Mouse (Mus musculus) liver, embryonic 14.5 days (tissue): ENCODE measurements around the gene Hpcal1. TPM values are rescaled to one million over a fixed set of nuclear protein-coding genes. Genes with fewer than 3 reads are reported as not detected.

Experiments used
- ATAC-seq: fragments of 200-750 bp; cut with Nextera tagmentation; 2 replicates; pipeline ENCODE4 v1.8.0; 2017; ENCODE audit warnings: moderate number of reproducible peaks, mild to moderate bottlenecking, moderate library complexity; ENCODE audit not compliant: insufficient read depth
- DNase-seq, 3 experiments: peaks; one replicate each; pipeline ENCODE4 v3.0.0-alpha.2; 2012 to 2013; ENCODE audit warnings: low read depth in 3 of 3, low spot score in 3 of 3
- H3K27ac ChIP-seq: fragments of 300-500 bp; sonication (generic); 2 replicates; pipeline ENCODE4 v1.5.1; 2014; ENCODE audit warnings: moderate library complexity, mild to moderate bottlenecking, control low read depth, inconsistent platforms
- H3K27me3 ChIP-seq: fragments of 300-500 bp; sonication (generic); 2 replicates; pipeline ENCODE4 v1.6.1; 2014; ENCODE audit warnings: mild to moderate bottlenecking, low read length, moderate library complexity; ENCODE audit not compliant: control insufficient read depth, insufficient read depth
- H3K36me3 ChIP-seq: fragments of 300-500 bp; sonication (generic); replicated peaks from 2 replicates; pipeline ENCODE4 v1.6.1; 2014; ENCODE audit warnings: low read depth; ENCODE audit not compliant: control insufficient read depth, insufficient read depth
- H3K4me1 ChIP-seq, 2 experiments: fragments of 200-500 bp in 1 of 2; fragments of 300-500 bp in 1 of 2; sonication (generic) in 1 of 2; replicated peaks; 2 replicates each; pipeline ENCODE4 v1.6.1; 2012 to 2014; ENCODE audit warnings: antibody characterized with exemption in 1 of 2, inconsistent platforms in 1 of 2, low read length in 1 of 2; ENCODE audit not compliant: control insufficient read depth in 2 of 2, insufficient read depth in 2 of 2
- H3K4me2 ChIP-seq: fragments of 300-500 bp; sonication (generic); 2 replicates; pipeline ENCODE4 v1.6.1; 2014; ENCODE audit warnings: low read depth, mild to moderate bottlenecking, control low read depth, moderate library complexity
- H3K4me3 ChIP-seq, 2 experiments: fragments of 200-500 bp in 1 of 2; fragments of 300-500 bp in 1 of 2; sonication (generic) in 1 of 2; 2 replicates each; pipeline ENCODE4 v1.5.1; 2012 to 2014; ENCODE audit warnings: low read depth in 2 of 2, low read length in 2 of 2, mild to moderate bottlenecking in 2 of 2, control low read depth in 1 of 2, inconsistent platforms in 1 of 2, moderate library complexity in 1 of 2; ENCODE audit not compliant: insufficient read depth in 1 of 2
- H3K9ac ChIP-seq: fragments of 300-500 bp; sonication (generic); replicated peaks from 2 replicates; pipeline ENCODE4 v1.6.1; 2014; ENCODE audit warnings: mild to moderate bottlenecking, control low read depth, moderate library complexity
- H3K9me3 ChIP-seq: fragments of 300-500 bp; sonication (generic); 2 replicates; pipeline ENCODE4 v1.6.1; 2016; ENCODE audit warnings: low read length, mixed read lengths; ENCODE audit not compliant: control insufficient read depth
- CTCF ChIP-seq: IDR thresholded peaks from 2 replicates; pipeline ENCODE4 v1.5.1; 2016; ENCODE audit warnings: antibody characterized with exemption, low read depth, control low read depth
- EP300 ChIP-seq: IDR thresholded peaks from 2 replicates; pipeline ENCODE4 v1.6.1; 2016; ENCODE audit warnings: antibody characterized with exemption, low read depth
- WGBS: fragments of 180-500 bp; shearing (Covaris S2); extraction: QIAGEN DNeasy Blood & Tissue Kit; methylation state at CpG from one replicate; pipeline ENCODE4 v1.1.7; 2014; ENCODE audit not compliant: insufficient replicate concordance; 5-methylcytosine and 5-hydroxymethylcytosine counted together
- polyA plus RNA-seq, 2 experiments: library from polyadenylated mRNA; depleted of rRNA in 1 of 2; stranded (reverse) in 1 of 2; unstranded in 1 of 2; fragments of >200 nt; fragmentation: Nextera tagmentation in 1 of 2; extraction: Ambion mirVana in 1 of 2; gene quantifications; 2 replicates each; pipeline versions ENCODE4 v1.2.1 to v1.2.3; 2012 to 2014

Hpcal1 gene
- polyA plus RNA-seq, 2 experiments: 13.6 to 16.6 TPM

DNA sequence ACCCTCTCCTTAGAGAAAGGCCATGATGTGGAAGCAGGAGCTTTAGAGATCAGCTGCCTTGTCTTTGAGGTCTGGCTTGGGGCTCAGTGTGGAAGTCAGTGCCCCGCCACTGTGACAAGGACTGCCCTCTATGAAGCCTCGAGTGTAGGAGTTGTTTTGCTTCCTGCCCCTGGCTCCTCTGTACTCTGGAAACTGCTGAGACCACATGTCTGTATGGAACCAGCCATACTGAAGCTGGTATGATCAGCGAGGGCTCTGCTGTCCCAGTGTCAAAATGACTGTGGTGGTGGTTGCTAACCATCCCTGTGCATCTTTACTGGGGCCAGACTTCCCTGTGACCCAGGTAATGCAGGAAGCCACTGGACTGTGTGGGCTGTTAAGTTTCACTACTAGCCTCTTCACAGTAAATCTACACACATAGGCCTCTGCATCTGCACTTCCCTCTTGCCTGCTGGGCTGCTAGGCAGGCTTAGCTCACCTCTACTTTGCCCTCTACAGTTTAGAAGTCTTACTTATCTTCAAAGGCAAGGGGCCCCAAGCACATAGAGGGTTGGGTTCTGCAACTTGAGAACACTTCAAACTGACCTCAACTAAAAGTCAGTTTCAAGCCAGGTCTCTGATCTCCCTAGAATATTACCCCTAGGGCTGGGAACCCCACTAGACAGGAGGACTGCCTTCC is 33.9 kb downstream of the Hpcal1 start:
- peak; percentile 64; the same call in 1 of the 2 replicates for ATAC-seq
- H3K27ac ChIP-seq: peak overlapping the region; percentile 17
- TF ChIP-seq EP300 (0 out of 2 replicates have a peak, but pooled peaks have one; percentile 16), CTCF (0 out of 2 replicates have a peak, but pooled peaks have one; percentile 3)
- H3K4me2 ChIP-seq: no peak overlapping the region
- H3K27me3 ChIP-seq: no peaks in the 10 kb centered on the region
- no peaks in the 10 kb centered on the region for H3K9me3 ChIP-seq
- DNase-seq: no peak
- no peak overlapping the region; the same call in 1 of the 2 replicates for H3K9ac ChIP-seq
- WGBS: 25% methylated on average over 3 of the region's 3 CpGs
- no peak overlapping the region for H3K4me3 ChIP-seq
- peaks cover 24 to 64% of the 10 kb centered on the region in 2 experiments for H3K4me1 ChIP-seq
- H3K36me3 ChIP-seq: no peaks in the 10 kb centered on the region

- DNase-seq: no peak
- Histone ChIP-seq H3K9me3 (no peaks in the 10 kb centered on the region), H3K4me3 (no peak overlapping the region), H3K36me3 (no peaks in the 10 kb centered on the region), H3K4me2 (peak overlapping the region; percentile 13), H3K4me1 (peaks cover 24 to 64% of the 10 kb centered on the region in 2 experiments), H3K27ac (no peak overlapping the region; the same call in 1 of the 2 replicates), H3K27me3 (no peaks in the 10 kb centered on the region), H3K9ac (peak overlapping the region; percentile 15; the same call in 1 of the 2 replicates)
- peak; percentile 53; the same call in 1 of the 2 replicates for ATAC-seq
- TF ChIP-seq CTCF (no peak), EP300 (no peak)
- 10% methylated on average over 6 of the region's 6 CpGs for WGBS
Observed at GRCm38 (mm10) chr12:17725592-17725991, 34.9 kb downstream of the Hpcal1 start.

DNA sequence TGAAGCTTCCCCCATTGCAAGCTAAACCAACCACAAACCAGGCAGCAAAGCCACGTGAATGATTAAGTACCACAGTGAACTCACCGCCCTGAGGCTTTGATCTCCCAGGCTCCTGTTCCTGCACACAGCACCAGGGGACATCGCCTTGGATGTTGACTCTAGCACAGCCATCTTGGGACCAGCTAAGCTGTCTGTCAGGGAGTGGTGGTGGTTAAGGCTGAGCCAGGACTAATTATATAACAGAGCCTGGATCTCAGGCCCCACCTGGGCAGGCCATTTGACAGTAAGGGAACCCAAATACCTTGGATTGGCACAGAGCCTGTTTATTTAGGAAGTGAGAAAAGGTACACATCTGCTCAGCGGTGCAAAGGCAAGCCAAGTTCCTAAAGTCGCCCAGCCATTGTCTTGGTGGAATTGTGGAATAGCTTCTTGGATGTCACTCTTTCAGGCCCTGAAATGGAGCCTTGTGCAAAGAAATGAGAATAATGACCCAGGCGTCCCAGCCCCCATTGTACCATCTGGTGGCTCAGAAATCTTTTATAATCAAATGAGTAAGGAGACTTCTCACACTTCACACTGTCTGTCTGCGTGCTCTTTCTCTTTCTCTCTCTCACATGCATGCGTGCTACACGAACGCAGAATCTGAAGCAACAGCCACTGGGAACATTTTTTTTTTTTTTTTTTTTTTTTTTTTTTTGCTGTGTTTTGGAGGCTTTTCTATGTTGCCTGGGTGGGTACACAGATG is 36.1 kb downstream of the Hpcal1 start:
- H3K9ac ChIP-seq: no peak overlapping the region
- H3K36me3 ChIP-seq: no peaks in the 10 kb centered on the region
- H3K27ac ChIP-seq: no peak overlapping the region
- no peak overlapping the region for H3K4me3 ChIP-seq
- peaks cover 24 to 64% of the 10 kb centered on the region in 2 experiments for H3K4me1 ChIP-seq
- no peak overlapping the region for H3K4me2 ChIP-seq
- DNase-seq (no peak), ATAC-seq (no peak)
- H3K27me3 ChIP-seq: no peaks in the 10 kb centered on the region
- WGBS: 55% methylated on average over 10 of the region's 10 CpGs
- TF ChIP-seq CTCF (no peak), EP300 (no peak)
- H3K9me3 ChIP-seq: no peaks in the 10 kb centered on the region

DNA sequence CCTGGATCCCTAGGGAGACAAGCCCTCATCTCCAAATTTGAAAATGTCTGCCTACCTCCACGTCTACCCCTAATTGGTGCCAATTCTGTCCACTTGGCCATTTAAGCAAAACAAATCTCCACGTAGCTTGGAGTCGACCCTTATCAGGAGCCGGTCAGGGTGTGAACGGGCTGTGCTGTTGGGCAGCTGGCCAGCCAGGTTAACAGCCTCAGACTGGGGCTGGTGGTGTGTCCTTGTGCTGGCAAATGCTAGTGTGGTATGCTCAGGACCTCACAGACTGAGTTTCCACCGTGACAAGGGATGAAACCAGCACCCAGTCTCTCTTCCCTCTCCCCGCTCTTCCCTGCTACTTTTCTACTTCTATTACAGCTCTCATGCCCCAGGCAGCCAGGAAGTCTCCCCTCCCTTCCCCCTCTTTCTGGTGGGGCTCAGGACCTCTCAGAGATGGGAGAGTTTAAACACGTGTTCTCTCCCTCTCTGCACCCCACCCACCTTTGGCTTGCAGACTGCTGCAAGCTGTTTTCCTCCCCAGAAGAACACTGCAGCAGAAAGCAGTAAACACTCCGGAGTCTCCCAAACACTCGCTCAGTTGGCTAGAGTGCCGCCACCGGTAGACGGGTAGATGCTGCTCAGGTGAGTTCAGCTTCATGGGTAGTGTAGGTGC is 37.2 kb downstream of the Hpcal1 start:
- Histone ChIP-seq H3K27ac (no peak overlapping the region), H3K36me3 (no peaks in the 10 kb centered on the region), H3K9ac (no peak overlapping the region), H3K4me2 (no peak overlapping the region), H3K4me1 (peaks cover 21 to 61% of the 10 kb centered on the region in 2 experiments), H3K27me3 (no peaks in the 10 kb centered on the region), H3K4me3 (no peak overlapping the region), H3K9me3 (no peaks in the 10 kb centered on the region)
- ATAC-seq (no peak), DNase-seq (no peak)
- TF ChIP-seq CTCF (no peak), EP300 (no peak)
- 42% methylated on average over 13 of the region's 13 CpGs for WGBS
